Mouse (Mus musculus) midbrain, embryonic 13.5 days (tissue): ENCODE results near the gene Pgbd5. TPM values are rescaled to one million over a fixed set of nuclear protein-coding genes. Genes with fewer than 3 reads are reported as not detected.

Experiments
- ATAC-seq: fragments of 200-750 bp; cut with Nextera tagmentation; 2 replicates; pipeline ENCODE4 v1.8.0; 2017; ENCODE audit warnings: mild to moderate bottlenecking, moderate TSS enrichment, moderate library complexity
- H3K27ac ChIP-seq: fragments of 300-500 bp; sonication (generic); 2 replicates; pipeline ENCODE4 v1.5.1; 2015; ENCODE audit warnings: inconsistent platforms, mild to moderate bottlenecking, moderate library complexity
- H3K27me3 ChIP-seq: fragments of 300-500 bp; sonication (generic); 2 replicates; pipeline ENCODE4 v1.6.1; 2015; ENCODE audit warnings: mild to moderate bottlenecking, inconsistent platforms
- H3K36me3 ChIP-seq: fragments of 300-500 bp; sonication (generic); 2 replicates; pipeline ENCODE4 v1.6.1; 2015; ENCODE audit warnings: mild to moderate bottlenecking, inconsistent platforms
- H3K4me1 ChIP-seq: fragments of 300-500 bp; sonication (generic); replicated peaks from 2 replicates; pipeline ENCODE4 v1.6.1; 2015; ENCODE audit warnings: inconsistent platforms
- H3K4me2 ChIP-seq: fragments of 300-500 bp; sonication (generic); replicated peaks from 2 replicates; pipeline ENCODE4 v1.6.1; 2015; ENCODE audit warnings: moderate library complexity, mild to moderate bottlenecking, inconsistent platforms
- H3K4me3 ChIP-seq: fragments of 300-500 bp; sonication (generic); replicated peaks from 2 replicates; pipeline ENCODE4 v1.5.1; 2015; ENCODE audit warnings: mild to moderate bottlenecking, inconsistent platforms
- H3K9ac ChIP-seq: fragments of 300-500 bp; sonication (generic); replicated peaks from 2 replicates; pipeline ENCODE4 v1.6.1; 2015; ENCODE audit warnings: mild to moderate bottlenecking, inconsistent platforms
- H3K9me3 ChIP-seq: fragments of 300-500 bp; sonication (generic); 2 replicates; pipeline ENCODE4 v1.6.1; 2016; ENCODE audit warnings: mild to moderate bottlenecking, inconsistent platforms
- WGBS: fragments of 180-500 bp; shearing (Covaris S2); methylation state at CpG from one replicate; pipeline ENCODE4 v1.1.7; 2015; 5-methylcytosine and 5-hydroxymethylcytosine counted together
- polyA plus RNA-seq: library from polyadenylated mRNA; unstranded; fragments of >200 nt; fragmentation: Nextera tagmentation; extraction: Ambion mirVana; gene quantifications from 2 replicates; pipeline ENCODE4 v1.2.1, GENCODE M21; 2015

Pgbd5 gene
- polyA plus RNA-seq = 7.6 and 8.6 TPM in 2 replicates

DNA sequence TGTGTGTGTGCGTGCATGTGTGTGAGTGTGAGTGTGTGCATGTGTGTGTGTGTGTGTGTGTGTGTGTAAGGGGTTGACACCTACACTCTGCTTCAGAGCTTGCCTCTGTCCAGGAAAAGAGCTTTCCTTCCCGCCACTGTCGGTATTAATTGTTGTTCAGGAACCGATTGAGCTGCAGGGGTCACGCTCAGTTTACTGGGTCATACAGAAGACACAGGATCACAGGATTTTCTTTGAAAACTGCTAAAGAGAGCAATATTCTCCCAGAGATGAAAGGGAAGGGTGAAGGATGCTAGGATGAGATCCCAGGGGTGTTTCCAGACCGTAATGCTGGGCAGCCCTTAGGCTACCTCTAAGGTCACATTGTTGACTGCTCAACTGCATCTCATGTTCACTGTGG is at the start of gene Pgbd5:
Pgbd5 (minus strand) TSS at position 101 of the 400 bp plus-strand sequence.
- Histone ChIP-seq H3K36me3 (no peaks in the 10 kb centered on the region), H3K4me2 (no peak within 1 kb of the TSS), H3K9ac (no peak within 1 kb of the TSS), H3K9me3 (no peaks in the 10 kb centered on the region), H3K27me3 (no peaks in the 10 kb centered on the region; the same call in 1 of the 2 replicates), H3K27ac (no peak within 1 kb of the TSS), H3K4me3 (no peak within 1 kb of the TSS), H3K4me1 (peaks cover 12% of the 10 kb centered on the region)
- no peak for ATAC-seq
- WGBS = 80% methylated on average over 6 of the region's 6 CpGs

DNA sequence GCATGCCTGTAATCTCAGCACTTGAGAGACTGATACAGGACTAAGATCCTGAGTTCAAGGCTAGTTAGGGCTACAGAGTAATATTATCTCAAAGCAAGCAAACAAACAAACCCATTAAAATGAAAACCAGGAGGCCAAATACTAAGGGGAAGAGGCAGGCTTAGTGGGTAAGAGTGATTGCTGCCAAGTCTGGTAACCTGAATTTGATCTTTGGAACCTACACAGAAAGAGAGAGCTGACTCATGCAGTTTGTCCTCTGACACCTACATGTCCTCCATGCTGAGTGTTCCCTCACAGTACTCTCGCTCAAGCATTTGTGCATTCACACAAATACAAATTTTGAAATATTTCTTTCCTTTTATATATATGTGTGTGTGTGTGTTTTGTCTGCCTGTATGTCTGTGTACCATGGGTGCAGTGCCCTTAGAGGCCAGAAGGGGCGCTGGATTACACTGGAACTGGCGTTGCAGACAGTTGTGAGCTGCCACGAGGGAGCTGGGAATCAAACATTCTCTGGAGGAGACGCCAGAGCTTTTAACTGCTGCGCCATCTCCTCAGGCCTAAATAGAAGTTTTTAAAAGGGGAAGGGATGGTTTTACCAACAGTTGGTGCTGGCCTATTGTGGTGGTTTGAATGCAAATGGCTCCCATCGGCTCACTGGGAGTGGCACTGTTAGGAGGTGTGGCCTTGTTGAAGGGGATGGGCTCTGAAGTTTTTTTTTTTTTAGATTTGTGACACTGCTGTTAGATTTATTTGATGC is 44.1 kb upstream of the Pgbd5 start:
- H3K4me2 ChIP-seq = no peak overlapping the region
- WGBS = 69% methylated on average over 7 of the region's 7 CpGs
- no peak overlapping the region for H3K9ac ChIP-seq
- H3K36me3 ChIP-seq = no peaks in the 10 kb centered on the region
- no peak overlapping the region for H3K27ac ChIP-seq
- H3K27me3 ChIP-seq = no peaks in the 10 kb centered on the region
- no peak overlapping the region for H3K4me3 ChIP-seq
- H3K9me3 ChIP-seq = 0 out of 2 replicates have a peak, but pooled peaks cover 3% of the 10 kb centered on the region
- ATAC-seq = no peak
- no peaks in the 10 kb centered on the region for H3K4me1 ChIP-seq

DNA sequence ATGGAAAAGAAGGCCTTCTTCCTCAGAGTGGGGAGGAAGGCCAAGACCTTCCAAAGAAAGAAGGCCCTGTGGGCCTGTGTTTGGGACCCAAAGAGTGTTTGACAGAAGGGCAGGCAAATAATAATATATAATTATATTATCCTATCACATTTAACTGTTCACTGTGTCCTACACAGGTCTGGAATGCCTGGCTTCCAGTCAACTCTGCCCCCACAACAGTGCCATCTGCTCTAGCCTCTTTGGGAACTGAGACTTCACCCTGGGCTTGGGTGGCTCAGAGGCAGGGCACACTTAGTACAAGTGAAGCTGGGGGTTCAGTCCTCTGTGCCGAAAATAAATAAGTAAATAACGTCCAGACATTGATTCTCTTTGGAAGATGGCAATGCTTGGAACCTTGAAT is 43.3 kb upstream of the Pgbd5 start:
- 86% methylated on average over 2 of the region's 2 CpGs for WGBS
- no peak for ATAC-seq
- no peak overlapping the region for H3K27ac ChIP-seq

DNA sequence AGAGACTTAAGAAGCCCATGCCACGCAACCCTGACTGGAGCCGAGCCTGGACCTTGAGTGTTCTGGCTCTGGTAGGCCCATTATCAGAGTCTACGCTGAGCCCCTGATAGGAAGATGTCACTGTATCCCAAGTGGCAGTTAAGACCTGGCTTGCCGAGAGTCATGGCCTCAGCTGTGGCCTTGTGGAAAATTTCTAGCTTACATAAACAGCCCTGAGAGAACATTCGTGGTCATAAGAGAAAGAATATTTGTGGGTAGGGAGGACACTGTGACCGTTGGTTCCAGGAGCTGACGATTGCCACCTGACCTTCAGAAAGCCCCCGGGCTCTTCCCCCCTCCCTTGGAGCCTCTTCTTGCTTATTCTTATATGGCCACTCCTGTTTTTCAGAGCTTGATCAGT is 40.9 kb upstream of the Pgbd5 start:
- Histone ChIP-seq H3K4me1 (0 out of 2 replicates have a peak, but pooled peaks cover 7% of the 10 kb centered on the region), H3K27me3 (no peaks in the 10 kb centered on the region), H3K9ac (no peak overlapping the region), H3K4me2 (no peak overlapping the region), H3K9me3 (0 out of 2 replicates have a peak, but pooled peaks cover 3% of the 10 kb centered on the region), H3K27ac (no peak overlapping the region), H3K36me3 (no peaks in the 10 kb centered on the region), H3K4me3 (no peak overlapping the region)
- ATAC-seq = no peak
- WGBS = 88% methylated on average over 8 of the region's 8 CpGs

More for the DNA sequence above, 43.3 kb upstream of the Pgbd5 start:
- H3K4me1 ChIP-seq = no peaks in the 10 kb centered on the region
- 0 out of 2 replicates have a peak, but pooled peaks cover 3% of the 10 kb centered on the region for H3K9me3 ChIP-seq
- H3K9ac ChIP-seq = no peak overlapping the region
- no peaks in the 10 kb centered on the region for H3K27me3 ChIP-seq
- no peaks in the 10 kb centered on the region for H3K36me3 ChIP-seq
- no peak overlapping the region for H3K4me3 ChIP-seq
- H3K4me2 ChIP-seq = no peak overlapping the region

DNA sequence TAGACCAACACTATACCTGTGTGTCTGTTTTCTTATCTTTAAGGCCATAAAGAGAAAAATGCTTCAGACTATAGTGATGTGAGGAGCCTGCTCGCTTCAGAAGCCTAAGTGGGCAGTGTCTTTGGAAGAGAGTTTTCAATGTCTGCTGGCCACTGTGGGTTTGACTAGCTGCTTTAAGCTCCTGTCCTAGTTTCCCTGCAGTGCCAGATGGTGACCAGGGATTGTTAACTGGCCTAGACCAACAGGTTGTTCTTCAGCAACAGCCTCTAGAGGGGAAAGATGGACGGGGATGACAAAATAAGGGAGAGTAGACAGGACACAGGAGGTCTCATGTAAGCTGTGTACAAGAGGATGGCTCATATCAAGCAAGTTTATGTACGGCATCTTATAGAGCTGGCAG is 39.8 kb upstream of the Pgbd5 start:
- Histone ChIP-seq H3K4me1 (0 out of 2 replicates have a peak, but pooled peaks cover 7% of the 10 kb centered on the region), H3K4me3 (no peak overlapping the region), H3K4me2 (no peak overlapping the region), H3K27ac (no peak overlapping the region), H3K9ac (no peak overlapping the region), H3K9me3 (0 out of 2 replicates have a peak, but pooled peaks cover 3% of the 10 kb centered on the region), H3K27me3 (no peaks in the 10 kb centered on the region), H3K36me3 (no peaks in the 10 kb centered on the region)
- no peak for ATAC-seq
- 77% methylated on average over 3 of the region's 3 CpGs for WGBS

DNA sequence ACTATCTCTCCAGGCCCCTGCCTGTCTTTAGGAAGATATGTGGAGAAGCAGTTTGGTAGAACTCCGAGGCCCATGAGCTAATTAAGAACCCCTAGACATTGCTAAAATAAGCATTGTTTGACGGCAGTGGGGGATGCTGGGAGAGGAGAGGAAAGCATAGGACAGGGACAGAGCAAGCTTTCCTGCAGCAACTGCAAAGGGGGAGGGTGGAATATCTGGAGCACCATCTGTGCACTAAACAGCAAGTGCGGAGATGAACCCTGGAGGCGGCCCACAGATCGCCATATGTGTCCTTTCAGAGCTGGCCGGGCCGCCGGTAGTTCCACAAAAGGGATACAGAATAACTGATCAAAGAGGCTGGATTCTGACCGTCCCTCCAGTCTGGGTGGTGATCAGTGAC is 37.2 kb upstream of the Pgbd5 start:
- H3K9me3 ChIP-seq = no peaks in the 10 kb centered on the region
- H3K36me3 ChIP-seq = no peaks in the 10 kb centered on the region
- H3K27me3 ChIP-seq = no peaks in the 10 kb centered on the region
- no peak overlapping the region for H3K27ac ChIP-seq
- no peak overlapping the region for H3K4me3 ChIP-seq
- no peak overlapping the region for H3K9ac ChIP-seq
- 0 out of 2 replicates have a peak, but pooled peaks have one; percentile 55 for ATAC-seq
- H3K4me2 ChIP-seq = no peak overlapping the region
- 0 out of 2 replicates have a peak, but pooled peaks cover 7% of the 10 kb centered on the region for H3K4me1 ChIP-seq
- 46% methylated on average over 9 of the region's 9 CpGs for WGBS

DNA sequence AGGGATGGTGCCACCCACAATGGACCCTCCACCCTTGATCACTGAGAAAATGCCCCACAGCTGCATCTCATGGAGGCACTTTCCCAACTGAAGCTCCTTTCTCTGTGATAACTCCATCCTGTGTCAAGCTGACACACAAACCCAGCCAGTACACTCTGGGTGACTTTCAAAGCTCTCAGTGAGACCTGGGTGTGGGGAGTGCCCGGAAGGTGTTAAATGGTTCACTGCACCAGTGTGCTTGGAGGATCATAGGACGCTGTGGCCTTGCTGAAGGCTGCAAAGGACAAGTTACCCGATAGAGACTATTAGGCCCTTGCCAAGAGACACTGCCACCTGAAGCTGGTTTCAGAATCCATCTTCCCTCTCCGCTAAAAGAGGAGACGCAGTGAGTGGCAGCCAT is 36.2 kb upstream of the Pgbd5 start:
- no peaks in the 10 kb centered on the region for H3K27me3 ChIP-seq
- ATAC-seq = no peak
- H3K4me2 ChIP-seq = no peak overlapping the region
- H3K9ac ChIP-seq = no peak overlapping the region
- no peak overlapping the region for H3K27ac ChIP-seq
- no peak overlapping the region for H3K4me3 ChIP-seq
- 0 out of 2 replicates have a peak, but pooled peaks cover 7% of the 10 kb centered on the region for H3K4me1 ChIP-seq
- WGBS = 84% methylated on average over 5 of the region's 5 CpGs
- H3K9me3 ChIP-seq = no peaks in the 10 kb centered on the region
- H3K36me3 ChIP-seq = no peaks in the 10 kb centered on the region

DNA sequence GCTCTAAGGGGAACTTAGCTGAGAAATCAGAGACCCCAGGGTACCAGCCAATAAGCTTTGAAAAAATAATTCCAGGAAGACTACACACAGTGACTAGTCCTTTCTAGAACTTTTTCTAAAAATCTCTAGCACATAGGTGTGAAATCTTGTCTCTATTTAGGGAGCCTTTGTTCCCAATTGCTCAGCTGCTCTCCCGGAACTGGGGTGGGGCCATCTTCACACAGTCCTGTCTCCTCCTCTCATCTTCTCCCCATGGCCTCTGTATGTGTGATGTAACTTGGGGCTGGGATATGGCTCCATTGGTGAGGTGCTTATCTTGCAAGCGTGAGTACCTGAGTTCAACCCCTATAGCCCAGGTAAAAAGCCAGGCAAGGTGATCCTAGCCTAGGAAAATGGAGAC is 25.2 kb upstream of the Pgbd5 start:
- 78% methylated on average over 2 of the region's 2 CpGs for WGBS

DNA sequence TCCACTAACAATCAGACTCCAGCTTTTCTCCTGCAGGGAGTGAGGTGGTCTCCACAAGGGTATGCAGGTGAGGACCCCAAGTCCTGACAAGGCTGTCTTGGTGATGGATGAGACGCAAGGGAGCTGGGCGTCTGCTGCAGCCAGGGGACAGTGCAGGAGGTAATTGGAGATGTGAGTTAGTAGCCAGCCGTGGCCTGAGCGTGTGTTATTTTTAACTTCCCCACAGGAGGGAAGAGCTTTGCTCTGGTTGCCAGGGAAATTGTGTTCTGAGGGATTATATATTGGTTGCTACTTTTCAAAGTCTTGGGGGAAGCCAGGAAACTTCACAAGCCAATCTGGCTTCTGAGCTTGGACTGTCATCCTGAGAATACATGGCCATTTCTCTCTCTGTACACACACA is 23.7 kb upstream of the Pgbd5 start:
- no peaks in the 10 kb centered on the region; the same call in 1 of the 2 replicates for H3K27me3 ChIP-seq
- no peak overlapping the region for H3K9ac ChIP-seq
- no peak overlapping the region for H3K27ac ChIP-seq
- 47% methylated on average over 4 of the region's 4 CpGs for WGBS
- ATAC-seq = no peak
- H3K4me1 ChIP-seq = peaks cover 8% of the 10 kb centered on the region
- no peak overlapping the region for H3K4me3 ChIP-seq
- H3K4me2 ChIP-seq = no peak overlapping the region
- H3K9me3 ChIP-seq = no peaks in the 10 kb centered on the region
- H3K36me3 ChIP-seq = no peaks in the 10 kb centered on the region

More for the DNA sequence above, 25.2 kb upstream of the Pgbd5 start:
- H3K4me3 ChIP-seq = no peak overlapping the region
- H3K4me1 ChIP-seq = peaks cover 8% of the 10 kb centered on the region
- no peaks in the 10 kb centered on the region for H3K9me3 ChIP-seq
- no peak overlapping the region for H3K9ac ChIP-seq
- H3K4me2 ChIP-seq = no peak overlapping the region
- ATAC-seq = no peak
- no peak overlapping the region for H3K27ac ChIP-seq
- no peaks in the 10 kb centered on the region for H3K36me3 ChIP-seq
- no peaks in the 10 kb centered on the region for H3K27me3 ChIP-seq

DNA sequence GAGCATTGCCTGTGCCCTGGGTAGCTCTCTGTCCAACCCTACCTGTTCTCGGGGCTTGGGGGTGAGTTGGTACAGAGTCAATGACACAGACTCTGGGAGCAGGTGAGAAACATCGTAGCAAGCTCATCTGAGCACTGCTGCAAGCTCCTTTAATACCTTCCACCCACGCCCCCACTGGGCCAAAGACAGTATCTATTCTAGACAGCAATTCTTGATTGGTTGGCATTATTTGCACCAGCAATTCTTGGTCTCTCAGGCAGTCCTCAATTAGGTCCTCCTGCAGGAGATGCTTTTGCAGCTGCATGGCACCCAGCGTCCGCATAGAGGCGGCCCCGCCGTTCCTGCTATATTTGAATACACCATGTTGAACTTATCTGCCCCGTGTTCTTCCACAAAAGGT is 22.7 kb upstream of the Pgbd5 start:
- 84% methylated on average over 9 of the region's 9 CpGs for WGBS
- H3K9ac ChIP-seq = no peak overlapping the region
- H3K9me3 ChIP-seq = no peaks in the 10 kb centered on the region
- H3K4me3 ChIP-seq = no peak overlapping the region
- peaks cover 8% of the 10 kb centered on the region for H3K4me1 ChIP-seq
- no peak overlapping the region for H3K27ac ChIP-seq
- no peak overlapping the region for H3K4me2 ChIP-seq
- ATAC-seq = no peak
- H3K36me3 ChIP-seq = no peaks in the 10 kb centered on the region
- no peaks in the 10 kb centered on the region; the same call in 1 of the 2 replicates for H3K27me3 ChIP-seq

DNA sequence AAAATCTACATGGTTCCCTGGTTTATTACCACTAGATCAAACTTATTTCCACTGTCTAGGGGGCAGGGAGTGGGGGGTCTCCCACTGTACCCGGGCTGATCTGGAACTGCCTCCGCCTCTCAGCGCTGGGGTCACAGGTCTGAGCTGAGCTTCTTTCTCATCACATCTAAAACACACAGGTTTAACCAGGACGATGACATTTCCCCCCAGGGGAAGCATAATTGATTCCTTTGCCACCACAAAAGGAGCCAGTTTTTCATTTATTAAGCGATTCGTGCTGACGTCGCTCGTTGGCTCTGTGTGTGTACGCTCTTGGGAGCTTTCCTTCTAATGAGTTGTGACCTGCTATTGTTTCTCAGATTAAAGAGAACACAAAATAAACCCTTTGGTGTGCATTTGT is 21.6 kb upstream of the Pgbd5 start:
- no peak for ATAC-seq
- Histone ChIP-seq H3K4me2 (no peak overlapping the region; the same call in 1 of the 2 replicates), H3K4me3 (no peak overlapping the region), H3K4me1 (peaks cover 8% of the 10 kb centered on the region), H3K27me3 (no peaks in the 10 kb centered on the region; the same call in 1 of the 2 replicates), H3K9me3 (no peaks in the 10 kb centered on the region), H3K36me3 (no peaks in the 10 kb centered on the region), H3K27ac (no peak overlapping the region), H3K9ac (no peak overlapping the region)
- 42% methylated on average over 10 of the region's 10 CpGs for WGBS

DNA sequence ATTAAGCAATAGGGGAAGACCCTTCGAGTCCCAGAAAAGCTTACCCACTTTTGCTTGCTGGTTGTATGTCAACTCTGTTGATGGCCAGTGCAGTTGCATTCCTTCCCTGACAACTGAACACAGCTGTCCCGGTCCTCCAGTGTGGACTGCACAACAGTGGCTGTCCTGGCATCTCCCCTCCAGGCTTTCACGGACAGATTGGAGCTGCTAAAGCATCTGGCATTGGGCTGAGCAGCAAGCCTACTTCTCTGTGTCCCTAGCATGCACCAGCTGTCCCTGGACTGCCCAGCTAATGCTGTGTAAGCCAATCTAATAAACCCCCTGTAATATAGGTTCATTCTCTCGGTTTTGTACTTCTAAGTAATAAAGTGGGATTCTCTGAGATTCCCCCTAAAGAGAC is 21.2 kb upstream of the Pgbd5 start:
- Histone ChIP-seq H3K4me1 (peaks cover 8% of the 10 kb centered on the region), H3K4me3 (no peak overlapping the region), H3K27me3 (no peaks in the 10 kb centered on the region; the same call in 1 of the 2 replicates), H3K4me2 (no peak overlapping the region), H3K9me3 (no peaks in the 10 kb centered on the region), H3K36me3 (no peaks in the 10 kb centered on the region), H3K27ac (no peak overlapping the region), H3K9ac (no peak overlapping the region)
- ATAC-seq = no peak
- 55% methylated on average over 4 of the region's 4 CpGs for WGBS
